Mouse (Mus musculus) liver, embryonic 14.5 days (tissue): ENCODE results near the gene Sorcs1.

Source experiments
- CTCF ChIP-seq: IDR thresholded peaks from 2 replicates; pipeline ENCODE4 v1.5.1; 2016; ENCODE audit warnings: antibody characterized with exemption, low read depth, control low read depth
- EP300 ChIP-seq: IDR thresholded peaks from 2 replicates; pipeline ENCODE4 v1.6.1; 2016; ENCODE audit warnings: antibody characterized with exemption, low read depth

GRCm38 (mm10) chr19:50178851-50179250, 499.6 kb downstream of the Sorcs1 start:
- TF ChIP-seq CTCF (no peak), EP300 (no peak)
